8 mouse cellular contexts compared by ENCODE assay signal in the genomic region with DNA sequence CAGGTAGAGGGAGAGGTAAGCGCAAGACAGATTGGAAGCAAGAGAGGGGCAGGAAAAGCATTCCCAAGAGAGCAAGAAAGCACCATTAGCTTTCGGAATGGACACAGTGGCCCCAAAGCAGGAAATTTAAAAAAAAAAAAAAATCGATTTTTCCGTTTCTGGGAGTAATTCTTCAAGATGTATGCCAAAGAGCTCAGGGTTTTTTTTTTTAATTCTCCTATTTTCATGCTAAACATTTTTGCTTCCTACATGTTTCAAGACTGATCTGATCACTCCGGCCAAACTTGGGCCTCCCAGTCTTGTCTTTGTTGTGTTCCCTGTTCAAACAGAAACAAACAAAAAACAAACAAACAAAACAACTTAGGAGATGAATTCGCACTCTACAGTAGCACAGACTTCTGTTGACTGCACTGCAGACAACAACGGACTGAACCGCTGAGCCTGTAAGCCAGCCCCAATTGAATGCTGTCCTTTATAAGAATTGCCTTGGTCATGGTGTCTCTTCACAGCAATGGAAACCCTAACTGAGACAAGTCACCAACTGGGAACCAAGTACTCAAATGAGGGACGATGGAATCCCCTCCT. TPM values are rescaled to one million over a fixed set of nuclear protein-coding genes. Genes with fewer than 3 reads are reported as not detected.
DNase-seq lines count a peak whose midpoint lies in the region; ATAC-seq and TF ChIP-seq lines count a peak whose summit lies in the region.

No protein-coding gene starts in this region.

- WGBS in lung, embryonic 14.5 days: 41% methylated on average over 9 of the region's 9 CpGs
- 39% methylated on average over 9 of the region's 9 CpGs for WGBS in embryonic facial prominence, embryonic 12.5 days
- WGBS in intestine, embryonic 15.5 days: 38% methylated on average over 9 of the region's 9 CpGs
- 45% methylated on average over 9 of the region's 9 CpGs for WGBS in neural tube, embryonic 13.5 days

- peak overlapping the region; percentile 73; the same call in 1 of the 2 replicates for H3K27ac ChIP-seq in lung, embryonic 14.5 days (ENCODE audit: low read depth)
- no peak overlapping the region for H3K27ac ChIP-seq in embryonic facial prominence, embryonic 12.5 days
- H3K27ac ChIP-seq in intestine, embryonic 15.5 days: peak overlapping the region; percentile 94
- peak overlapping the region; percentile 57; the same call in 1 of the 2 replicates for H3K27ac ChIP-seq in neural tube, embryonic 13.5 days (replicated peaks)

- no peaks in the 10 kb centered on the region for H3K36me3 ChIP-seq in lung, embryonic 14.5 days (ENCODE audit: insufficient read depth)
- no peaks in the 10 kb centered on the region for H3K36me3 ChIP-seq in embryonic facial prominence, embryonic 12.5 days
- H3K36me3 ChIP-seq in intestine, embryonic 15.5 days: no peaks in the 10 kb centered on the region
- no peaks in the 10 kb centered on the region for H3K36me3 ChIP-seq in neural tube, embryonic 13.5 days

- TF ChIP-seq CTCF in lung, embryonic 14.5 days (IDR thresholded peaks at IDR 0.05; ENCODE audit: low read depth): no peak

- no peak for DNase-seq in lung, embryonic 14.5 days
- no peak for DNase-seq in lung, postnatal 14 days
- DNase-seq in cerebellum, adult 11-12 months: no peak
- DNase-seq in retina, embryonic 14.5 days (ENCODE audit: low spot score): no peak
- no peak for DNase-seq in gastrocnemius, adult 18-20 months (ENCODE audit: low spot score)

- H3K4me1 ChIP-seq in lung, embryonic 14.5 days (ENCODE audit: insufficient read depth): no peaks in the 10 kb centered on the region
- peaks cover 5% of the 10 kb centered on the region; the same call in 1 of the 2 replicates for H3K4me1 ChIP-seq in embryonic facial prominence, embryonic 12.5 days
- H3K4me1 ChIP-seq in intestine, embryonic 15.5 days (replicated peaks): no peaks in the 10 kb centered on the region
- peaks cover 6% of the 10 kb centered on the region for H3K4me1 ChIP-seq in neural tube, embryonic 13.5 days (replicated peaks)

- peak overlapping the region; percentile 83 for H3K4me2 ChIP-seq in lung, embryonic 14.5 days
- peak overlapping the region; percentile 72 for H3K4me2 ChIP-seq in embryonic facial prominence, embryonic 12.5 days (replicated peaks)
- H3K4me2 ChIP-seq in intestine, embryonic 15.5 days (replicated peaks): peak overlapping the region; percentile 88
- H3K4me2 ChIP-seq in neural tube, embryonic 13.5 days: peak overlapping the region; percentile 78

- ATAC-seq in lung, embryonic 14.5 days (ENCODE audit: insufficient read depth): no peak
- ATAC-seq in embryonic facial prominence, embryonic 12.5 days (ENCODE audit: insufficient number of reproducible peaks, insufficient read depth, low FRiP score, low TSS enrichment): no peak
- no peak for ATAC-seq in intestine, embryonic 15.5 days
- no peak for ATAC-seq in neural tube, embryonic 13.5 days (ENCODE audit: low read depth)

- peak overlapping the region; percentile 73 for H3K4me3 ChIP-seq in lung, embryonic 14.5 days (ENCODE audit: low read depth, low read length)
- H3K4me3 ChIP-seq in embryonic facial prominence, embryonic 12.5 days: peak overlapping the region; percentile 73
- peak overlapping the region; percentile 85 for H3K4me3 ChIP-seq in intestine, embryonic 15.5 days (replicated peaks)
- H3K4me3 ChIP-seq in neural tube, embryonic 13.5 days: peak overlapping the region; percentile 63

- H3K9me3 ChIP-seq in lung, embryonic 14.5 days (ENCODE audit: low read depth, low read length): no peaks in the 10 kb centered on the region
- H3K9me3 ChIP-seq in embryonic facial prominence, embryonic 12.5 days: no peaks in the 10 kb centered on the region
- H3K9me3 ChIP-seq in intestine, embryonic 15.5 days: no peaks in the 10 kb centered on the region
- H3K9me3 ChIP-seq in neural tube, embryonic 13.5 days: no peaks in the 10 kb centered on the region

- no peaks in the 10 kb centered on the region for H3K27me3 ChIP-seq in lung, embryonic 14.5 days (ENCODE audit: insufficient read depth, low read length)
- no peaks in the 10 kb centered on the region for H3K27me3 ChIP-seq in embryonic facial prominence, embryonic 12.5 days
- H3K27me3 ChIP-seq in intestine, embryonic 15.5 days (replicated peaks): no peaks in the 10 kb centered on the region
- no peaks in the 10 kb centered on the region for H3K27me3 ChIP-seq in neural tube, embryonic 13.5 days

- peak overlapping the region; percentile 72 for H3K9ac ChIP-seq in lung, embryonic 14.5 days
- peak overlapping the region; percentile 65 for H3K9ac ChIP-seq in embryonic facial prominence, embryonic 12.5 days
- peak overlapping the region; percentile 71 for H3K9ac ChIP-seq in intestine, embryonic 15.5 days
- H3K9ac ChIP-seq in neural tube, embryonic 13.5 days: peak overlapping the region; percentile 69

RNA-seq across cellular contexts. Expression of a gene that starts 0.7 kb away (rescaled TPM):
- 6.9 and 8.4 TPM in 2 replicates for polyA plus RNA-seq in lung, embryonic 14.5 days (2014; fragmentation: Nextera tagmentation; extraction: Ambion mirVana)
- 3.8 and 4.5 TPM in 2 replicates for polyA plus RNA-seq in embryonic facial prominence, embryonic 12.5 days (2016; fragmentation: Nextera tagmentation; extraction: Ambion mirVana)
- polyA plus RNA-seq in intestine, embryonic 15.5 days (2015; fragmentation: Nextera tagmentation; extraction: Ambion mirVana): 14.8 and 16.3 TPM in 2 replicates
- polyA plus RNA-seq in neural tube, embryonic 13.5 days (2015; fragmentation: Nextera tagmentation; extraction: Ambion mirVana): 3.0 and 3.9 TPM in 2 replicates
- total RNA-seq in gastrocnemius, adult 18-20 months (2021): 1 to 10 TPM; 1.8 to 2.3 TPM

RNA-seq across cellular contexts. Expression of a gene that starts 0.8 kb away (rescaled TPM):
- polyA plus RNA-seq in lung, embryonic 14.5 days (2014; fragmentation: Nextera tagmentation; extraction: Ambion mirVana): 9.5 and 10.5 TPM in 2 replicates
- 12.0 and 12.7 TPM in 2 replicates for polyA plus RNA-seq in embryonic facial prominence, embryonic 12.5 days (2016; fragmentation: Nextera tagmentation; extraction: Ambion mirVana)
- polyA plus RNA-seq in intestine, embryonic 15.5 days (2015; fragmentation: Nextera tagmentation; extraction: Ambion mirVana): 8.4 and 9.8 TPM in 2 replicates
- polyA plus RNA-seq in neural tube, embryonic 13.5 days (2015; fragmentation: Nextera tagmentation; extraction: Ambion mirVana): 7.1 and 8.4 TPM in 2 replicates
- total RNA-seq in gastrocnemius, adult 18-20 months (2021): 1 to 10 TPM; 1.4 to 1.5 TPM

RNA-seq across cellular contexts. Expression of a gene that starts 45.5 kb away (rescaled TPM):
- 81.7 and 82.1 TPM in 2 replicates for polyA plus RNA-seq in lung, embryonic 14.5 days (2014; fragmentation: Nextera tagmentation; extraction: Ambion mirVana)
- 67.7 and 68.0 TPM in 2 replicates for polyA plus RNA-seq in embryonic facial prominence, embryonic 12.5 days (2016; fragmentation: Nextera tagmentation; extraction: Ambion mirVana)
- 116 and 124 TPM in 2 replicates for polyA plus RNA-seq in intestine, embryonic 15.5 days (2015; fragmentation: Nextera tagmentation; extraction: Ambion mirVana)
- polyA plus RNA-seq in neural tube, embryonic 13.5 days (2015; fragmentation: Nextera tagmentation; extraction: Ambion mirVana): 89.5 and 101 TPM in 2 replicates
- 1 to 10 TPM; 5.1 to 8.2 TPM for total RNA-seq in gastrocnemius, adult 18-20 months (2021)
